Mouse (Mus musculus) liver, postnatal 0 days (tissue): ENCODE results near the gene Cyb561.

Experiments used
- CTCF ChIP-seq: sonication (generic); IDR thresholded peaks from 2 replicates; pipeline ENCODE4 v1.5.1; 2016; ENCODE audit warnings: antibody characterized with exemption, low read depth
- EP300 ChIP-seq: IDR thresholded peaks from 2 replicates; pipeline ENCODE4 v1.6.1; 2016; ENCODE audit warnings: antibody characterized with exemption, low read depth, mild to moderate bottlenecking

DNA sequence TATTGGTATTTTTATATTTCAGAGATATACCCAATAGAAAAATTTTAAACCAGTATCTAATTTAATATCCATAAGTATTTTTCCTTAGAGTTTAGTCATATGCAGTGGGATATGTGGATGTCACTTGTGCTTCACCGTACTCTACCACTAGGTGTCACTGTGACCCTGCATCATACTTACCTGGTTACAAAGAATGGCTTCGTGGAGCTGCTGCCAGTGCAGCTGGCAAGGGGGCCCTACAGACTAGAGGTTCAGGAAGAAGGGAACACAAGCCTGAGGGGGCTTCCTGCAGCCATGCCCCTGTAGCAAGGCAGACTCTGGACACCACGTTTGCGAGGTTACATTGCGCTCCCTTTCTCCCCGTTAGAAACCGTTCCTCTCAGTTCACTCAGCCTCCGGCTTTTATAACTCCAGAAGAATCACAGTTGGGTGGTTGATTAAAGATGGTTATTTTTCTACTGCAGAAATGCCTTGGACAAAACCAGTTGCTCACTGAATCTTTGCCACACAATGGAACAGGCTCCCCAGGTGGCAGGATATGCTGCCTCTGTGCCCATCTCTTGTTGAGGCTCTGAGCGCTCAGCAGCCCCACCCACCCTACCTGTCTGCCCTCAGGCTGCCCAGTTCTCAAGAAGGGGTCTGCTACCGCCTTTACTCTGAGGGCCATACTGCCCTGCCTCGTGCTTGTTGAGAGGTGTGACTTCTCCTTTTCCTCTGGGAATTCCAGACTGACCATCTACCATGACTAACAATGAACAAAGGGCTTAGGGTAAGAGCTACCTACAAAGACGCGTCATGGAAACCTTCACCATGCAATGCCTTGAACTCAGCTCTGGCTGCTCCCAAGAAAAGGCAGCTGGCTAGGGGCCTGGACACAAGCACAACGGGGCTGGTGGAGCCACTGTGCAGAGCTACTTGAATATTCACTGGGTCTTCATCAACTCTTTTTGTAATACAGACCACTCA, 25.8 kb downstream of the Cyb561 start:
- TF ChIP-seq CTCF (peak; percentile 92), EP300 (no peak)
